Mouse (Mus musculus): ENCODE measurements at regions not wholly inside any gene's neighbourhood (a gene's known extent, or its start where the extent isn't known, plus 50 kb on each side); places are given as distances from the start of the nearest gene placed in this dataset.

GRCm38 (mm10) chr19:27554841-27555240 lies 125.2 kb upstream of the Pum3 start:
- no peak overlapping the region for H3K4me3 ChIP-seq (replicated peaks; ENCODE audit: low read depth, low read length)
- no peaks in the 10 kb centered on the region for H3K36me3 ChIP-seq (ENCODE audit: control insufficient read depth, insufficient read depth, low read length)
- no peak for DNase-seq
- H3K9me3 ChIP-seq (ENCODE audit: control insufficient read depth, low read length): no peaks in the 10 kb centered on the region
- ATAC-seq (ENCODE audit: low FRiP score, low TSS enrichment): no peak
- H3K4me1 ChIP-seq (ENCODE audit: control insufficient read depth, insufficient read depth, low read length): no peaks in the 10 kb centered on the region
- H3K27ac ChIP-seq (replicated peaks; ENCODE audit: low read depth, low read length): no peak overlapping the region
- H3K9ac ChIP-seq (replicated peaks; ENCODE audit: low read length): no peak overlapping the region
- H3K4me2 ChIP-seq (ENCODE audit: low read length): no peak overlapping the region
- WGBS: 97% methylated on average over 4 of the region's 4 CpGs
- no peaks in the 10 kb centered on the region for H3K27me3 ChIP-seq (ENCODE audit: control insufficient read depth, insufficient read depth, low read length)

- 78% methylated on average over 11 of the region's 11 CpGs for WGBS
- no peak overlapping the region for H3K27ac ChIP-seq (replicated peaks; ENCODE audit: low read depth, low read length)
Observed at GRCm38 (mm10) chr19:27553266-27553665, 123.6 kb upstream of the Pum3 start.

GRCm38 (mm10) chr19:27537746-27538145 lies 108.1 kb upstream of the Pum3 start:
- Histone ChIP-seq H3K36me3 (ENCODE audit: control insufficient read depth, insufficient read depth, low read length) (no peaks in the 10 kb centered on the region), H3K27me3 (ENCODE audit: control insufficient read depth, insufficient read depth, low read length) (no peaks in the 10 kb centered on the region), H3K27ac (replicated peaks; ENCODE audit: low read depth, low read length) (no peak overlapping the region), H3K9me3 (ENCODE audit: control insufficient read depth, low read length) (no peaks in the 10 kb centered on the region), H3K4me3 (replicated peaks; ENCODE audit: low read depth, low read length) (no peak overlapping the region), H3K4me2 (ENCODE audit: low read length) (no peak overlapping the region), H3K9ac (replicated peaks; ENCODE audit: low read length) (no peak overlapping the region), H3K4me1 (ENCODE audit: control insufficient read depth, insufficient read depth, low read length) (peaks cover 6% of the 10 kb centered on the region)
- ATAC-seq (ENCODE audit: low FRiP score, low TSS enrichment): no peak
- DNase-seq: no peak
- WGBS: 86% methylated on average over 3 of the region's 3 CpGs

More at GRCm38 (mm10) chr19:27553266-27553665, 123.6 kb upstream of the Pum3 start:
- Histone ChIP-seq H3K4me1 (ENCODE audit: control insufficient read depth, insufficient read depth, low read length) (no peaks in the 10 kb centered on the region), H3K4me3 (replicated peaks; ENCODE audit: low read depth, low read length) (no peak overlapping the region), H3K9me3 (ENCODE audit: control insufficient read depth, low read length) (no peaks in the 10 kb centered on the region), H3K9ac (replicated peaks; ENCODE audit: low read length) (no peak overlapping the region), H3K36me3 (ENCODE audit: control insufficient read depth, insufficient read depth, low read length) (no peaks in the 10 kb centered on the region), H3K27me3 (ENCODE audit: control insufficient read depth, insufficient read depth, low read length) (no peaks in the 10 kb centered on the region), H3K4me2 (ENCODE audit: low read length) (no peak overlapping the region)
- ATAC-seq (ENCODE audit: low FRiP score, low TSS enrichment) (no peak), DNase-seq (no peak)

GRCm38 (mm10) chr19:27537066-27537465 lies 107.4 kb upstream of the Pum3 start:
- Histone ChIP-seq H3K4me3 (replicated peaks; ENCODE audit: low read depth, low read length) (no peak overlapping the region), H3K4me2 (ENCODE audit: low read length) (no peak overlapping the region), H3K9me3 (ENCODE audit: control insufficient read depth, low read length) (no peaks in the 10 kb centered on the region), H3K27me3 (ENCODE audit: control insufficient read depth, insufficient read depth, low read length) (no peaks in the 10 kb centered on the region), H3K9ac (replicated peaks; ENCODE audit: low read length) (no peak overlapping the region), H3K4me1 (ENCODE audit: control insufficient read depth, insufficient read depth, low read length) (peaks cover 6% of the 10 kb centered on the region), H3K27ac (replicated peaks; ENCODE audit: low read depth, low read length) (no peak overlapping the region), H3K36me3 (ENCODE audit: control insufficient read depth, insufficient read depth, low read length) (no peaks in the 10 kb centered on the region)
- DNase-seq: peak; percentile 37
- ATAC-seq (ENCODE audit: low FRiP score, low TSS enrichment): no peak
- 44% methylated on average over 9 of the region's 9 CpGs for WGBS

- no peak for ATAC-seq (ENCODE audit: low FRiP score, low TSS enrichment)
- 92% methylated on average over 6 of the region's 6 CpGs for WGBS
Observed at GRCm38 (mm10) chr19:27527940-27528558, 98.4 kb upstream of the Pum3 start.

GRCm38 (mm10) chr19:27519326-27520061 lies 89.9 kb upstream of the Pum3 start:
- H3K9me3 ChIP-seq (ENCODE audit: control insufficient read depth, low read length): no peaks in the 10 kb centered on the region
- no peak overlapping the region for H3K4me3 ChIP-seq (replicated peaks; ENCODE audit: low read depth, low read length)
- no peak overlapping the region for H3K4me2 ChIP-seq (ENCODE audit: low read length)
- no peaks in the 10 kb centered on the region for H3K27me3 ChIP-seq (ENCODE audit: control insufficient read depth, insufficient read depth, low read length)
- no peak for ATAC-seq (ENCODE audit: low FRiP score, low TSS enrichment)
- no peak overlapping the region for H3K9ac ChIP-seq (replicated peaks; ENCODE audit: low read length)
- WGBS: 89% methylated on average over 5 of the region's 5 CpGs
- no peaks in the 10 kb centered on the region for H3K36me3 ChIP-seq (ENCODE audit: control insufficient read depth, insufficient read depth, low read length)
- H3K4me1 ChIP-seq (ENCODE audit: control insufficient read depth, insufficient read depth, low read length): no peaks in the 10 kb centered on the region
- no peak for DNase-seq
- H3K27ac ChIP-seq (replicated peaks; ENCODE audit: low read depth, low read length): no peak overlapping the region

More at GRCm38 (mm10) chr19:27527940-27528558, 98.4 kb upstream of the Pum3 start:
- Histone ChIP-seq H3K36me3 (ENCODE audit: control insufficient read depth, insufficient read depth, low read length) (no peaks in the 10 kb centered on the region), H3K27me3 (ENCODE audit: control insufficient read depth, insufficient read depth, low read length) (no peaks in the 10 kb centered on the region), H3K4me3 (replicated peaks; ENCODE audit: low read depth, low read length) (no peak overlapping the region), H3K9me3 (ENCODE audit: control insufficient read depth, low read length) (no peaks in the 10 kb centered on the region), H3K4me2 (ENCODE audit: low read length) (no peak overlapping the region), H3K4me1 (ENCODE audit: control insufficient read depth, insufficient read depth, low read length) (no peaks in the 10 kb centered on the region), H3K9ac (replicated peaks; ENCODE audit: low read length) (no peak overlapping the region), H3K27ac (replicated peaks; ENCODE audit: low read depth, low read length) (no peak overlapping the region)
- no peak for DNase-seq

- H3K27ac ChIP-seq (replicated peaks; ENCODE audit: low read depth, low read length): no peak overlapping the region
- no peak overlapping the region for H3K4me2 ChIP-seq (ENCODE audit: low read length)
- no peaks in the 10 kb centered on the region for H3K36me3 ChIP-seq (ENCODE audit: control insufficient read depth, insufficient read depth, low read length)
- H3K4me1 ChIP-seq (ENCODE audit: control insufficient read depth, insufficient read depth, low read length): no peaks in the 10 kb centered on the region
- no peaks in the 10 kb centered on the region for H3K9me3 ChIP-seq (ENCODE audit: control insufficient read depth, low read length)
- 79% methylated on average over 3 of the region's 3 CpGs for WGBS
- H3K9ac ChIP-seq (replicated peaks; ENCODE audit: low read length): no peak overlapping the region
- DNase-seq: no peak
- no peaks in the 10 kb centered on the region for H3K27me3 ChIP-seq (ENCODE audit: control insufficient read depth, insufficient read depth, low read length)
- no peak overlapping the region for H3K4me3 ChIP-seq (replicated peaks; ENCODE audit: low read depth, low read length)
- no peak for ATAC-seq (ENCODE audit: low FRiP score, low TSS enrichment)
Observed at GRCm38 (mm10) chr19:27514267-27514666, 84.6 kb upstream of the Pum3 start.

GRCm38 (mm10) chr19:27513535-27513934 lies 83.9 kb upstream of the Pum3 start:
- 91% methylated on average over 1 of the region's 1 CpGs for WGBS
- ATAC-seq (ENCODE audit: low FRiP score, low TSS enrichment): no peak

GRCm38 (mm10) chr19:27511340-27511739 lies 81.7 kb upstream of the Pum3 start:
- H3K4me1 ChIP-seq (ENCODE audit: control insufficient read depth, insufficient read depth, low read length): no peaks in the 10 kb centered on the region
- DNase-seq (no peak), ATAC-seq (ENCODE audit: low FRiP score, low TSS enrichment) (no peak)
- H3K4me2 ChIP-seq (ENCODE audit: low read length): no peak overlapping the region
- H3K36me3 ChIP-seq (ENCODE audit: control insufficient read depth, insufficient read depth, low read length): no peaks in the 10 kb centered on the region
- no peak overlapping the region for H3K4me3 ChIP-seq (replicated peaks; ENCODE audit: low read depth, low read length)
- H3K27me3 ChIP-seq (ENCODE audit: control insufficient read depth, insufficient read depth, low read length): no peaks in the 10 kb centered on the region
- 43% methylated on average over 6 of the region's 6 CpGs for WGBS
- no peaks in the 10 kb centered on the region for H3K9me3 ChIP-seq (ENCODE audit: control insufficient read depth, low read length)
- no peak overlapping the region for H3K9ac ChIP-seq (replicated peaks; ENCODE audit: low read length)
- no peak overlapping the region for H3K27ac ChIP-seq (replicated peaks; ENCODE audit: low read depth, low read length)

More at GRCm38 (mm10) chr19:27513535-27513934, 83.9 kb upstream of the Pum3 start:
- Histone ChIP-seq H3K4me3 (replicated peaks; ENCODE audit: low read depth, low read length) (no peak overlapping the region), H3K4me2 (ENCODE audit: low read length) (no peak overlapping the region), H3K9me3 (ENCODE audit: control insufficient read depth, low read length) (no peaks in the 10 kb centered on the region), H3K27ac (replicated peaks; ENCODE audit: low read depth, low read length) (no peak overlapping the region), H3K36me3 (ENCODE audit: control insufficient read depth, insufficient read depth, low read length) (no peaks in the 10 kb centered on the region), H3K27me3 (ENCODE audit: control insufficient read depth, insufficient read depth, low read length) (no peaks in the 10 kb centered on the region), H3K4me1 (ENCODE audit: control insufficient read depth, insufficient read depth, low read length) (no peaks in the 10 kb centered on the region), H3K9ac (replicated peaks; ENCODE audit: low read length) (no peak overlapping the region)
- no peak for DNase-seq
